Mouse (Mus musculus): ENCODE measurements around the gene Cngb1. TPM values are rescaled to one million over a fixed set of nuclear protein-coding genes. Genes with fewer than 3 reads are reported as not detected.
A peak's percentile ranks its signal among the peaks of the same experiment; 100 is the strongest.

Gene Cngb1
- 0.25 and 0.99 TPM in 2 replicates for polyA plus RNA-seq (2015; fragmentation: Nextera tagmentation; extraction: Ambion mirVana)

DNA sequence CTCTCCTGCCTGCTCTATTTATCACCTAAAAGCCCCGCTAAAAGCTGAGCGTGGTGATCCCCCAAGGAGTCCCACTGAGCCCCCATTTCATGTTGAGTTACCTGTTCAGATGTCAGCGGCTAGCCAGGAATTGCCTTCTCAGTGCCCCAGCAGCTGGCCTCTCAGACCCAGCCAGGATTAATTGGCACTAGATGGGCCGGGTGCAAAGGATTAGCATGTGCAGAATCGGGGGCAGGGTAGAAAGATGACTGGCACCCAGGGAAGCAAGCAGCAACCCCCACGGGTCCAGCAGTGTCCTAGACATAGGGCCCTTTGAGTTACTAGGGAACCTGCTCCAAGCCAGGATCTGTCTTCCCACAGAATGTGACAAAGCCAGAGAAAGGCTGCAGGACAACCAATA, at the start of gene Cngb1:
Gene Cngb1, minus strand, starts transcription at position 155 of the 400 bp plus-strand sequence.
- Histone ChIP-seq H3K4me1 (no peaks in the 10 kb centered on the region), H3K27ac (no peak within 1 kb of the TSS), H3K9ac (no peak within 1 kb of the TSS), H3K36me3 (no peaks in the 10 kb centered on the region), H3K9me3 (no peaks in the 10 kb centered on the region), H3K4me2 (no peak within 1 kb of the TSS), H3K27me3 (no peaks in the 10 kb centered on the region), H3K4me3 (no peak within 1 kb of the TSS)
- WGBS, result 47% methylated on average over 6 of the region's 6 CpGs
- no peak for ATAC-seq (ENCODE audit: borderline replicate concordance, extremely low read depth, low FRiP score, low TSS enrichment)

DNA sequence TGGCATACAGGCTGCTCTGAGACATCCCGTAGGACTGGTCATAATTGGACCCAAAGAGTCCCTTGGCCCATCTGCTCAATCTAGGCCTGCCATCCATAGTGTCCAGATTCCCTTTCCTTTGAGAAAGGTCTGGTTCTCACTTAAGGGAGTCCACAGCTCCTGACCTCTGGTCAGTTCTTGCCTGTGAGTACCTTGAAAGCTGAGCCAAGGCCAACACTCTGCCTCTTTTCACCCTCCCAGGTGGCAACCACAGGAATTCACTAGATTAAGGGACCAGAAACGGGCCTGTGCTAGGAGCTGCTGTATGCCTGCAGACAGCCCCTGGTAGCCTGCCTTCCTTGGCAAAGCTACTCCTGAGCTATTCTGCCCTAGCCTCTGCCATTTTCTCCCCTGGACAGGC, 48.2 kb upstream of the Cngb1 start:
- Histone ChIP-seq H3K4me2 (0 out of 2 replicates have a peak overlapping the region, but pooled peaks have one; percentile 73), H3K36me3 (no peaks in the 10 kb centered on the region), H3K9me3 (no peaks in the 10 kb centered on the region), H3K4me1 (peaks cover 47% of the 10 kb centered on the region), H3K9ac (no peak overlapping the region), H3K27me3 (peaks cover 9% of the 10 kb centered on the region; the same call in 1 of the 2 replicates), H3K4me3 (no peak overlapping the region), H3K27ac (no peak overlapping the region)
- 74% methylated on average over 2 of the region's 2 CpGs for WGBS
- no peak for ATAC-seq (ENCODE audit: borderline replicate concordance, extremely low read depth, low FRiP score, low TSS enrichment)

DNA sequence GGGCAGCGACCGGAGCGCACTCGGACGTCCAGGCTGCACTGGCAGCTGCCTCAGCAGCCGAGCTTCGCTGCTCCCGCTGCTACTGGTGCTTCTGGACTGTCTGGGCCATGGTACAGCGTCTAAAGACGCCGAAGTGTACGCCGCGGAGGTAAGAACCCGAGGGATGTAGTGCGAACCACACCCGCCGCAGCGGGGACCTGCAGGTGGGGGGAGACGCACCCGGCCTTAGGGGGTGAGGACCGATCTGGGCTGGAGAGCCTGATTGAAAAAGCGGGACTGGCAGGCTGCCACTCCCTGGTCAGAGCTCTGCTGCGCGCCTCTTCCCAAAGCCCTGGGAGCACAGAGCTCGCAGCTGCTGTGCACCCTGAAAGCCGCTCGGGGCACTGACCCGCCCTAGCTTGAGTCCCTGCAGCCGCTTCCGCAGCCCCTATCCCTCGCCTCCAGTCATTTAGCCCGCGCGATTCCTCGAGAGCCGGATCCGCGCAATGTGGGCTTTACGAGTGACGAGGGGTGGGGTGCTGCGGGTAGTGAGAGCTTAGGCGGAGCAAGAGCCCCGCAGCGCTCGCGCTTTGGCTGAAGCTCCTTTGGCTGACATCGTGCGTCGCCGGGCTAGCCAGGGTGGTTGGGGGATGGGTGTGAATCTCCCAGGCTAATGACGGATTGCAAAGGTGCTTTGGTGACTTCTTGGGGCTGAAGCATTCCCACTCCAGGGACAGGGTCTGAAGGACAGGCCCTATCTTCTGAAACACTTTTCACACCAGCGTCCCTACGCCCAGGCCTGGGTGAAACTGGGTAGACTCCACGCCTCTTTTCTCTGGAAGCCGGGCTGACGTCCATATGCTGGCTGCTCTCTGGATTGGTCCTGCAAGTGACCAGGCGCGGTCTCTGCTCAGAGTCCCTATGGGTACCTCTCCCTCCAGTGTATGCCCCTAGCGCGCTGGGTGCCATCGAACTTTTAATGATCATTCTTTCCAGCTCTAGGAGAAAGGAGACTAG, 46.8 kb upstream of the Cngb1 start:
- Histone ChIP-seq H3K4me2 (peak overlapping the region; percentile 73), H3K27me3 (peaks cover 9% of the 10 kb centered on the region; the same call in 1 of the 2 replicates), H3K9me3 (no peaks in the 10 kb centered on the region), H3K4me3 (peak overlapping the region; percentile 66), H3K27ac (peak overlapping the region; percentile 78), H3K4me1 (peaks cover 47% of the 10 kb centered on the region), H3K36me3 (no peaks in the 10 kb centered on the region), H3K9ac (peak overlapping the region; percentile 65)
- WGBS, result 2% methylated on average over 60 of the region's 62 CpGs
- peak; percentile 52 for ATAC-seq (ENCODE audit: borderline replicate concordance, extremely low read depth, low FRiP score, low TSS enrichment)

DNA sequence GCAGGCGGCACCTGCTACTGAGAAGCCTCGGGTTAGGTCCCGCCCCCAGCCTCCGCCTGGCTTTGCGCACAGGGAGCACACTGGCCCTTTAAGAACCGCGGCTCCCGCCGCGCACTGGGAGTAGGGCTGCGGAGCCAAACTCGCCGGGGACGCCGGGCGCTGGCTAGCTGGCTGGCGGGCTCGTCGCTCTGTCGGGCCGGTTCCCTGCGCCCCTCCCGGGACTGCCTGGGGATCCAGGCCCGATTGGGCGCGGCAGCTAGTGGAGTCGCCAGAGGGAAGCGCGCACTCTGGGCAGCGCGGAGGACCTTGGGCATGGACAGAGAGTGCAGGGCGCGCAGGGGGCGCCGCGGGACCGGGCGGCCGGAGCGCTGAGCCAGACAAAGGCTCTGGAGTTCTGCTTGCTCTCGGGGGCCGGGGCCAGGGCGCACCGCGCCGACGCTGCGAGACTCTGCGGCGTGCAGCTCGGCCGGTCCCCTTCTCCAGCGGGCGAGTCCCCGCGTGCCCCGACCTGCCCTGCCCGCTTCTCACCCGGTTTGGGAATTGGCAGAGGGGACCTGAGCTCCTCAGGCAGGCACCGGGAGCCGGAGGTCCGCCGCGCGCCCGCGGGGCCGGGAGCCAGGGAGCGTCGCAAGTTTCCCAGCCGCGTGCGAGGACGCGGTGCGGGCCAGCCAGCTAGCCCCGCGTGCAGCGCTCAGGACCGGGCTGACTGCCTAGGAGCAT, 45.9 kb upstream of the Cngb1 start, which contains the start of gene Mmp15:
Gene Mmp15, plus strand, starts transcription at position 118 of the 720 bp plus-strand sequence.
- peak within 1 kb of the TSS; percentile 66 for H3K4me3 ChIP-seq
- peaks cover 9% of the 10 kb centered on the region; the same call in 1 of the 2 replicates for H3K27me3 ChIP-seq
- peak within 1 kb of the TSS; percentile 78 for H3K27ac ChIP-seq
- WGBS, result under 1% methylated on average over 78 of the region's 80 CpGs
- peak within 1 kb of the TSS; percentile 73 for H3K4me2 ChIP-seq
- H3K9ac ChIP-seq, result peak within 1 kb of the TSS; percentile 65
- no peaks in the 10 kb centered on the region for H3K36me3 ChIP-seq
- peaks cover 46% of the 10 kb centered on the region for H3K4me1 ChIP-seq
- no peaks in the 10 kb centered on the region for H3K9me3 ChIP-seq
- ATAC-seq (ENCODE audit: borderline replicate concordance, extremely low read depth, low FRiP score, low TSS enrichment), result peak; percentile 76

DNA sequence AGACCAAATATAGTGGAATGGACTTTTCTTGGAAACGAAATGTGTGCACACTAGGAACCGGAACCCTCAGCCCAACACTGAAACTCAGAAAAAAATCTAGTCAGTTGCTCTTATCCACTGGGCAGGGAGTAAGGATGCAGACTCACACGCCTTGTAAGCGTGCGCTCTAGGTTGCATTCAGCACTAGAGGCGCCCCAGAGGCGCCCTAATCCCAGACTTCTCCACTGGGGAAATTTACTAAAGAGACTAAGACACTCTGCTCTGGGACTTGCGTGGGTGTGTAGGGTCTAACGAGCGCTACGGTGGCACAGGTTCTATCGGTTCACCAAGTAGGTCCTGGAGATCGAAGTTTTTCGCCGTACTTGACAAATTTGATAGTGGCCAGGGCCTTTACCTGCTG, 45.1 kb upstream of the Cngb1 start:
- no peaks in the 10 kb centered on the region for H3K9me3 ChIP-seq
- H3K9ac ChIP-seq, result no peak overlapping the region
- H3K4me3 ChIP-seq, result peak overlapping the region; percentile 66
- no peak for ATAC-seq (ENCODE audit: borderline replicate concordance, extremely low read depth, low FRiP score, low TSS enrichment)
- peaks cover 51% of the 10 kb centered on the region for H3K4me1 ChIP-seq
- H3K4me2 ChIP-seq, result peak overlapping the region; percentile 73
- 3% methylated on average over 15 of the region's 15 CpGs for WGBS
- H3K36me3 ChIP-seq, result no peaks in the 10 kb centered on the region; the same call in 1 of the 2 replicates
- H3K27ac ChIP-seq, result no peak overlapping the region
- peaks cover 9% of the 10 kb centered on the region; the same call in 1 of the 2 replicates for H3K27me3 ChIP-seq

DNA sequence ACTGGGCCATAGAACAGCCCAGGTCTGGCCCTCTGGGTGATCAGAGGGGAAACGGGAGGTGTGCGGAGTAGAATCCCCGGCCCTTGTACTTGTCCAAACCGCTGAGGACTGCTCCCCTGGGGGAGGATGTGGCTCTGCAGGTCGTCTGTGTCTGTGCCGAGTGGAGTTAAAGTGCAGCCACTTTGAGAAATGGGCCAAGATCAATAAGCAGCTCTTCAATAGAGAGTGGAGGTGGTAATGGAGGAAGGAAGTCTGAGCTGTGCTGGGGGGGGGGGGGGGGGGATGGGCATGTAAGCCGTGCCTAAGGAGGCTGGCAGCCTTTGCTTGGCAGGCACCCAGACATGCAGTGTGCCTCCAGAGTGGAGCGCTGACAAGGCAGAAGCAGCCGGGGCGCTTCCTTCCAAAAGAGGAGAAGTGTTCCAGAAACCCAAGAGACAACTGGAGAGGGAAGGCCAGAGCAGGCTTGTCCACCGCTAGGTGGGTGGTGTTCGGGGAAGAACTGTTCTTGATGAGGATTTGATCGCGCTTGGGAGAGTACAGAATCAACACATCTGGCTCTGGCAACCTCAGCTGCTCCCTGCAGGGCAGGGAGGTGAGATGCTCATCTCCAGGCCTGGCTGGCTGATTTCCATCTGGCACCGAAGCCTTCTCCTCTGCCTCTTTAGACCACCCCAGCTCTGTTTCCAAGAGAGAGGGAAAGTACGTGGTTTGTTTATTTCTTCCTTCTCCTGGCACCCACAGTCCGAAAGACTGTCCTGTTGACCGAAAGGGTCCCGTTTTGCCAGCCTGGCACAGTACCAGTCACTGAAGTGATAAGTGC, 42.6 kb upstream of the Cngb1 start:
- H3K27me3 ChIP-seq, result peaks cover 9% of the 10 kb centered on the region; the same call in 1 of the 2 replicates
- no peak overlapping the region for H3K9ac ChIP-seq
- ATAC-seq (ENCODE audit: borderline replicate concordance, extremely low read depth, low FRiP score, low TSS enrichment), result no peak
- H3K27ac ChIP-seq, result peak overlapping the region; percentile 34
- H3K4me1 ChIP-seq, result peaks cover 41% of the 10 kb centered on the region
- H3K9me3 ChIP-seq, result no peaks in the 10 kb centered on the region
- H3K4me3 ChIP-seq, result no peak overlapping the region
- peaks cover 11% of the 10 kb centered on the region for H3K36me3 ChIP-seq
- peak overlapping the region; percentile 24 for H3K4me2 ChIP-seq
- WGBS, result 28% methylated on average over 19 of the region's 19 CpGs

DNA sequence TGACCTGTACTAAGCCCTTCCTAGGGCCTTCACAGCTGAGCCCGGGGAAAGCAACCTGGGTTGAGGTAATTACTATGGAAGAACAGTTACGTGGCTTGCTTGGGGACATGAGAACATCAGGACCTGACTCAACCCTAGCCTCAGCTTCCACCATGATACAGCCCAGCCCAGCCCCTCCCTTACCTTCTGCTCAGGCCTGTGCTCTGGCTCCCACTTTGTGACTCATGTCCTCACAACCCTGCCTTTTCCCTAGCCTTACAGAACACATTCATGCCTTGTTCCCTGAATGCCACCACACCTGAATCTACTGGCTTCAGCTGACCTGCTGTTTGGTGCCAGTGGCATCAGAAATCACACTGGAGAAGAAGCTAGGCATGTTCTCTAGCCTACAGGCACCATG, 42.0 kb upstream of the Cngb1 start:
- Histone ChIP-seq H3K4me2 (no peak overlapping the region), H3K9me3 (no peaks in the 10 kb centered on the region), H3K27me3 (peaks cover 9% of the 10 kb centered on the region; the same call in 1 of the 2 replicates), H3K9ac (no peak overlapping the region), H3K36me3 (peaks cover 17% of the 10 kb centered on the region), H3K4me1 (peaks cover 36% of the 10 kb centered on the region), H3K4me3 (no peak overlapping the region), H3K27ac (no peak overlapping the region)
- no peak for ATAC-seq (ENCODE audit: borderline replicate concordance, extremely low read depth, low FRiP score, low TSS enrichment)
- whole genome bisulfite sequencing, result 87% methylated on average over 2 of the region's 2 CpGs

DNA sequence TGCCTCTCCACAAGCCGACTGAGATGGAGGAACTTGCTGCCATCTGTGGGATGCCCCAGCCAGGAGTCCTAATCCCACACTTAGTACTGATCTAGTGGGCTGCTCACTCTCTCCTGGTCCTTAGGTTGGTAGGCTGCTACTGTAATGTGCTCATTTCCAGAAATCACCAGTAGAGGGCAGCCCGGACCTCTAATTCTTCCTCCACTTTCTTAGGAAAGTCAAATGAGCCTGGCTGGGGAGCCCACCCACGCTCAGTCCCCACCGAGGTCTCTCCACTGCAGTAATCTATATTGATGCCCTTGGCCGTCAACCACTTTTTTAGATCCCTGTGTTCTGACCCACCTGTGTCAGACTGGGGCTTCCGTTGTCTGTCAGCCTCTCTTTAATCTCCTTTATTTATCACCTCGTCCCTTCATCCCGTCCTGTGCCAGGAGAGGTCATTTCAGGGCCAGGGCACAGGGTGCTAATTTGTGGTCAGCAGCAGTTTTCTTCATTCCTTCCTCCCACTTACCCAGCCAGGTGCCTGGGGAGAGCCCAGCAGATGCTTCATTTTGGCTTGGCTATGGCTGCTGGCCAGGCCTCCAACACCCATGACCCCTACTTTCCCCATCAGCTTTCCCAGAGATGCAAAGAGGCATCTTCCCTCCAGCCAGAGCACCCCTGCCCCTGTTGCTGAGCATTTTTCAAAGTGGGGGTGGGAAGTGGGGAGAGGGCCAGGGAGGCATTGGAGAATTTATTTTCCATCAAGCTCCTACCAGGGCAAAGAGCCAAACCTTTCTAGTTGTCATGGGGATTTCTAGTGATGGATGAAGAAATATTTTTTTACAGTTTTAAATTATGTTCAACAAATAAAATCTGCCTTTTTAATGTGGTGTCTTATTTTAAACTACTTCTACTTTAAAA, 40.5 kb upstream of the Cngb1 start:
- Histone ChIP-seq H3K4me1 (peaks cover 32% of the 10 kb centered on the region), H3K4me2 (no peak overlapping the region), H3K9me3 (no peaks in the 10 kb centered on the region), H3K27ac (no peak overlapping the region), H3K9ac (no peak overlapping the region), H3K27me3 (peaks cover 9% of the 10 kb centered on the region; the same call in 1 of the 2 replicates), H3K4me3 (no peak overlapping the region), H3K36me3 (peaks cover 26% of the 10 kb centered on the region)
- peak; percentile 40; the same call in 1 of the 2 replicates for ATAC-seq (ENCODE audit: borderline replicate concordance, extremely low read depth, low FRiP score, low TSS enrichment)
- 14% methylated on average over 8 of the region's 8 CpGs for WGBS

DNA sequence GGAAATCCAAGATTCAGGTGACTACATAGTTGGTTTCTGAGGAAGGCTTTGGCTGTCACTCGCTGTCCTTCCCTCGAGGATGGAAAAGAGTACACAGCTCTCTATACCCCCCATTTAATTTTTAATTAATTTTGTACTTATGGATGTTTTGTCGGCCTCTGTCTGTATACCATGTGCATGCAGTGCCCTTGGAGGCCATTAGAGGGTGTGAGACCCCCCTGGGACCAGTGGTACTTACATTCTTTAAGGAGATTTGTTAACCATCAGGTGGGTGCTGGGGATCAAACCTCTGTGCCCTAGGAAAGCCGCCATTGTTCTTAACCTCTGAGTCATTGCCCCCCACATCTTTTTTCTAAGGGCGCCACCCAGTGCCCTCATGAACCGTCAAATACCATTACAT, 38.3 kb upstream of the Cngb1 start:
- Histone ChIP-seq H3K4me1 (peaks cover 23% of the 10 kb centered on the region), H3K9ac (no peak overlapping the region), H3K4me2 (no peak overlapping the region), H3K9me3 (no peaks in the 10 kb centered on the region), H3K4me3 (no peak overlapping the region), H3K27ac (no peak overlapping the region), H3K36me3 (peaks cover 26% of the 10 kb centered on the region), H3K27me3 (no peaks in the 10 kb centered on the region)
- WGBS, result 77% methylated on average over 6 of the region's 6 CpGs
- ATAC-seq (ENCODE audit: borderline replicate concordance, extremely low read depth, low FRiP score, low TSS enrichment), result no peak

DNA sequence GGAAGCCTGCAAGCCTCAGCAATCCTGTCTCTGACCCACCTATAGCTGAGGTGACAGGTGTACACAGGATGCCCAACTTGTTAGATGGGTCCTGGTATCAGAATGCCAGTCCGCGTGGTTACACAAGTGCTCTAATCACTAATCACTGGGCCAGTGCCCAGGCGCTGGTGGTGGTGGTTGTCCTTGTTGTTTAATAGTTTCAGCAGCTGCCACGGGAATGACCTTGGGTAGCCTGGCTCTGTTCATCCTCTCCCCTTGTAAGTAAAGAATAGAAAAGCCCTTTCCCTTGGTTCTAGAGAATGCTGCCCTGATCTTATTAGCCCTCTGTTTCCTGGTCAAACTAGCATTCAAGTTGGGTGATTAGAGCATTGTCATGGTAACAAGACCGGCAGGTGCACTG, 35.3 kb upstream of the Cngb1 start:
- no peak overlapping the region for H3K9ac ChIP-seq
- H3K4me3 ChIP-seq, result no peak overlapping the region
- peaks cover 31% of the 10 kb centered on the region for H3K36me3 ChIP-seq
- H3K27me3 ChIP-seq, result no peaks in the 10 kb centered on the region
- H3K4me2 ChIP-seq, result no peak overlapping the region
- peaks cover under 1% of the 10 kb centered on the region for H3K4me1 ChIP-seq
- H3K27ac ChIP-seq, result no peak overlapping the region
- ATAC-seq (ENCODE audit: borderline replicate concordance, extremely low read depth, low FRiP score, low TSS enrichment), result no peak
- 63% methylated on average over 5 of the region's 5 CpGs for WGBS
- no peaks in the 10 kb centered on the region for H3K9me3 ChIP-seq

Measured in lung, embryonic 15.5 days (tissue).